Mouse (Mus musculus) megakaryocyte, embryonic 14.5 days (primary cell): ENCODE measurements around the gene Nxf1.

ENCODE experiments used
- FLI1 ChIP-seq: IDR thresholded peaks from 2 replicates; pipeline ENCODE4 v1.6.1; 2012; ENCODE audit warnings: low read length, inconsistent platforms, mixed read lengths
- GATA1 ChIP-seq: IDR thresholded peaks from 3 replicates; pipeline ENCODE4 v1.6.1; 2012; ENCODE audit warnings: mixed read lengths, low read length, inconsistent platforms, borderline replicate concordance

GRCm38 (mm10) chr19:8724392-8724791, 32.5 kb upstream of the Nxf1 start:
- TF ChIP-seq GATA1, result no peak
- TF ChIP-seq FLI1, result no peak
